Mouse (Mus musculus): ENCODE measurements around the gene Krtap21-1.

The Krtap21-1 gene

GRCm38 (mm10) chr16:89403768-89404167 lies at the start of gene Krtap21-1:
TSS of gene Krtap21-1 (minus strand) at chr16:89403868.
- no peak for DNase-seq (ENCODE audit: low spot score)

- DNase-seq (ENCODE audit: low spot score) = no peak
Measured at GRCm38 (mm10) chr16:89429586-89429985, 25.9 kb upstream of the Krtap21-1 start.

GRCm38 (mm10) chr16:89425310-89425709 lies 21.6 kb upstream of the Krtap21-1 start:
- no peak for DNase-seq (ENCODE audit: low spot score)

- no peak for DNase-seq (ENCODE audit: low spot score)
Measured at GRCm38 (mm10) chr16:89420011-89420410, 16.3 kb upstream of the Krtap21-1 start, which contains the start of gene Krtap6-2. TSS of gene Krtap6-2 (minus strand) at chr16:89420111.

- DNase-seq (ENCODE audit: low spot score) = no peak
Measured at GRCm38 (mm10) chr16:89416311-89416710, 12.6 kb upstream of the Krtap21-1 start.

- no peak for DNase-seq (ENCODE audit: low spot score)
Measured at GRCm38 (mm10) chr16:89410345-89411068, 6.8 kb upstream of the Krtap21-1 start.

GRCm38 (mm10) chr16:89372734-89373461 lies 30.8 kb downstream of the Krtap21-1 start:
- DNase-seq (ENCODE audit: low spot score) = no peak
